Mouse (Mus musculus): ENCODE results near the gene Itpripl1. TPM values are rescaled to one million over a fixed set of nuclear protein-coding genes. Genes with fewer than 3 reads are reported as not detected.
A peak's percentile ranks its signal among the peaks of the same experiment; 100 is the strongest.
"Not testable (repeated sequence)": the region's sequence is repeated elsewhere in the genome, so short reads cannot be mapped to it uniquely, and the experiment has no call there.

Itpripl1 gene
- polyA plus RNA-seq, 1 experiment from 2014 or later = 24.0 TPM

- WGBS (ENCODE audit: insufficient replicate concordance) = 87% methylated on average over 4 of the region's 4 CpGs
- no peaks in the 10 kb centered on the region for H3K27me3 ChIP-seq
- peaks cover 71% of the 10 kb centered on the region for H3K4me1 ChIP-seq (replicated peaks)
- no peak overlapping the region for H3K27ac ChIP-seq (replicated peaks)
- ATAC-seq (ENCODE audit: insufficient read depth) = no peak
- H3K9ac ChIP-seq = no peak overlapping the region
- H3K4me3 ChIP-seq (replicated peaks) = no peak overlapping the region
- H3K4me2 ChIP-seq = no peak overlapping the region
- no peaks in the 10 kb centered on the region for H3K9me3 ChIP-seq (replicated peaks)
- H3K36me3 ChIP-seq (replicated peaks) = peaks cover 36% of the 10 kb centered on the region
Measured at GRCm38 (mm10) chr2:127138449-127138848, 4.8 kb downstream of the Itpripl1 start.

GRCm38 (mm10) chr2:127137838-127138420, 5.3 kb downstream of the Itpripl1 start:
- no peak overlapping the region for H3K4me3 ChIP-seq (replicated peaks)
- H3K27ac ChIP-seq (replicated peaks) = no peak overlapping the region
- H3K4me1 ChIP-seq (replicated peaks) = peaks cover 69% of the 10 kb centered on the region
- H3K36me3 ChIP-seq (replicated peaks) = peaks cover 36% of the 10 kb centered on the region
- no peak for ATAC-seq (ENCODE audit: insufficient read depth)
- H3K9me3 ChIP-seq (replicated peaks) = no peaks in the 10 kb centered on the region
- no peaks in the 10 kb centered on the region for H3K27me3 ChIP-seq
- no peak overlapping the region for H3K4me2 ChIP-seq
- no peak overlapping the region for H3K9ac ChIP-seq
- 75% methylated on average over 10 of the region's 10 CpGs for WGBS (ENCODE audit: insufficient replicate concordance)

- Histone ChIP-seq H3K9ac (no peak overlapping the region), H3K4me1 (replicated peaks) (peaks cover 69% of the 10 kb centered on the region), H3K4me2 (no peak overlapping the region), H3K36me3 (replicated peaks) (peaks cover 36% of the 10 kb centered on the region), H3K27me3 (no peaks in the 10 kb centered on the region), H3K27ac (replicated peaks) (peak overlapping the region; percentile 12; the same call in 1 of the 2 replicates), H3K9me3 (replicated peaks) (no peaks in the 10 kb centered on the region), H3K4me3 (replicated peaks) (no peak overlapping the region)
- WGBS (ENCODE audit: insufficient replicate concordance) = 13% methylated on average over 5 of the region's 5 CpGs
- ATAC-seq (ENCODE audit: insufficient read depth) = no peak
Measured at GRCm38 (mm10) chr2:127136979-127137378, 6.3 kb downstream of the Itpripl1 start.

GRCm38 (mm10) chr2:127135255-127135654, 8.0 kb downstream of the Itpripl1 start:
- Histone ChIP-seq H3K4me1 (replicated peaks) (peaks cover 69% of the 10 kb centered on the region), H3K36me3 (replicated peaks) (peaks cover 19% of the 10 kb centered on the region)
- WGBS (ENCODE audit: insufficient replicate concordance) = 18% methylated on average over 3 of the region's 3 CpGs
- H3K27me3 ChIP-seq; H3K9me3 ChIP-seq (replicated peaks); H3K9ac ChIP-seq; ATAC-seq (ENCODE audit: insufficient read depth); H3K4me2 ChIP-seq; H3K27ac ChIP-seq (replicated peaks); H3K4me3 ChIP-seq (replicated peaks): not testable (repeated sequence)

- peak; percentile 94 for ATAC-seq (ENCODE audit: insufficient read depth)
- H3K27ac ChIP-seq (replicated peaks) = peak within 1 kb of the TSS; percentile 96
- peaks cover 8% of the 10 kb centered on the region; the same call in 1 of the 2 replicates for H3K36me3 ChIP-seq (replicated peaks)
- H3K4me3 ChIP-seq (replicated peaks) = peak within 1 kb of the TSS; percentile 88
- H3K9me3 ChIP-seq (replicated peaks) = no peaks in the 10 kb centered on the region
- 1% methylated on average over 57 of the region's 57 CpGs for WGBS (ENCODE audit: insufficient replicate concordance)
- H3K27me3 ChIP-seq = no peaks in the 10 kb centered on the region
- peak within 1 kb of the TSS; percentile 76 for H3K4me2 ChIP-seq
- H3K4me1 ChIP-seq (replicated peaks) = peaks cover 80% of the 10 kb centered on the region
- peak within 1 kb of the TSS; percentile 90 for H3K9ac ChIP-seq
Measured at GRCm38 (mm10) chr2:127133621-127134461, 9.4 kb downstream of the Itpripl1 start, which contains the start of gene Ncaph. Gene Ncaph (minus strand): TSS chr2:127133954.

GRCm38 (mm10) chr2:127131353-127131752, 11.9 kb downstream of the Itpripl1 start:
- WGBS (ENCODE audit: insufficient replicate concordance) = 62% methylated on average over 8 of the region's 8 CpGs
- Histone ChIP-seq H3K9ac (no peak overlapping the region), H3K9me3 (replicated peaks) (no peaks in the 10 kb centered on the region), H3K27ac (replicated peaks) (no peak overlapping the region), H3K27me3 (no peaks in the 10 kb centered on the region), H3K4me1 (replicated peaks) (peaks cover 61% of the 10 kb centered on the region), H3K36me3 (replicated peaks) (peaks cover 27% of the 10 kb centered on the region), H3K4me2 (peak overlapping the region; percentile 76), H3K4me3 (replicated peaks) (peak overlapping the region; percentile 88)
- no peak for ATAC-seq (ENCODE audit: insufficient read depth)

- no peak for ATAC-seq (ENCODE audit: insufficient read depth)
- Histone ChIP-seq H3K4me2 (no peak overlapping the region), H3K9ac (no peak overlapping the region), H3K27me3 (no peaks in the 10 kb centered on the region), H3K4me3 (replicated peaks) (no peak overlapping the region), H3K36me3 (replicated peaks) (peaks cover 52% of the 10 kb centered on the region), H3K9me3 (replicated peaks) (no peaks in the 10 kb centered on the region), H3K27ac (replicated peaks) (no peak overlapping the region; the same call in 1 of the 2 replicates), H3K4me1 (replicated peaks) (peaks cover 46% of the 10 kb centered on the region)
- WGBS (ENCODE audit: insufficient replicate concordance) = 56% methylated on average over 5 of the region's 5 CpGs
Measured at GRCm38 (mm10) chr2:127128926-127129325, 14.3 kb downstream of the Itpripl1 start.

- Histone ChIP-seq H3K9ac (no peak overlapping the region), H3K9me3 (replicated peaks) (no peaks in the 10 kb centered on the region), H3K4me1 (replicated peaks) (no peaks in the 10 kb centered on the region), H3K27me3 (no peaks in the 10 kb centered on the region), H3K27ac (replicated peaks) (no peak overlapping the region), H3K4me2 (no peak overlapping the region), H3K36me3 (replicated peaks) (peaks cover 99% of the 10 kb centered on the region), H3K4me3 (replicated peaks) (no peak overlapping the region)
- no peak for ATAC-seq (ENCODE audit: insufficient read depth)
- WGBS (ENCODE audit: insufficient replicate concordance) = 89% methylated on average over 8 of the region's 8 CpGs
Measured at GRCm38 (mm10) chr2:127121591-127122235, 21.5 kb downstream of the Itpripl1 start.

- no peak overlapping the region for H3K9ac ChIP-seq
- H3K4me3 ChIP-seq (replicated peaks) = no peak overlapping the region
- H3K4me2 ChIP-seq = no peak overlapping the region
- no peaks in the 10 kb centered on the region for H3K27me3 ChIP-seq
- H3K9me3 ChIP-seq (replicated peaks) = no peaks in the 10 kb centered on the region
- H3K36me3 ChIP-seq (replicated peaks) = peaks cover 100% of the 10 kb centered on the region
- 87% methylated on average over 4 of the region's 4 CpGs for WGBS (ENCODE audit: insufficient replicate concordance)
- no peak for ATAC-seq (ENCODE audit: insufficient read depth)
- no peaks in the 10 kb centered on the region for H3K4me1 ChIP-seq (replicated peaks)
- no peak overlapping the region for H3K27ac ChIP-seq (replicated peaks)
Measured at GRCm38 (mm10) chr2:127108986-127109385, 34.3 kb downstream of the Itpripl1 start.

GRCm38 (mm10) chr2:127092000-127092399, 51.2 kb downstream of the Itpripl1 start:
- Histone ChIP-seq H3K4me2 (no peak overlapping the region), H3K4me3 (replicated peaks) (no peak overlapping the region), H3K9ac (no peak overlapping the region), H3K4me1 (replicated peaks) (no peaks in the 10 kb centered on the region), H3K27me3 (no peaks in the 10 kb centered on the region), H3K36me3 (replicated peaks) (peaks cover 33% of the 10 kb centered on the region), H3K9me3 (replicated peaks) (no peaks in the 10 kb centered on the region), H3K27ac (replicated peaks) (no peak overlapping the region)
- 74% methylated on average over 8 of the region's 8 CpGs for WGBS (ENCODE audit: insufficient replicate concordance)
- no peak for ATAC-seq (ENCODE audit: insufficient read depth)

- not testable (repeated sequence) for H3K4me1 ChIP-seq (replicated peaks); H3K4me2 ChIP-seq; H3K9me3 ChIP-seq (replicated peaks); H3K27me3 ChIP-seq; ATAC-seq (ENCODE audit: insufficient read depth); H3K9ac ChIP-seq; H3K4me3 ChIP-seq (replicated peaks); H3K27ac ChIP-seq (replicated peaks)
- peaks cover 34% of the 10 kb centered on the region for H3K36me3 ChIP-seq (replicated peaks)
Measured at GRCm38 (mm10) chr2:127090151-127090550, 53.1 kb downstream of the Itpripl1 start.

Measured in liver, embryonic 15.5 days (tissue).